Mouse (Mus musculus) ES-E14 (cell line): Measurements from ENCODE around the gene Pccb. TPM values are rescaled to one million over a fixed set of nuclear protein-coding genes. Genes with fewer than 3 reads are reported as not detected.

Source experiments
- DNase-seq: peaks from one replicate; pipeline ENCODE4 v3.0.0-alpha.2; 2013; ENCODE audit warnings: low read depth, low spot score
- H3K27ac ChIP-seq: 2 replicates; pipeline ENCODE4 v1.5.1; 2012; ENCODE audit warnings: low read depth, mild to moderate bottlenecking, low read length, moderate library complexity, mixed read lengths; ENCODE audit not compliant: poor library complexity, insufficient read depth, severe bottlenecking
- H3K36me3 ChIP-seq: 2 replicates; pipeline ENCODE4 v1.6.1; 2012; ENCODE audit warnings: mild to moderate bottlenecking, low read length, moderate library complexity, mixed read lengths; ENCODE audit not compliant: control insufficient read depth, poor library complexity, insufficient read depth, severe bottlenecking
- H3K4me1 ChIP-seq, 2 experiments: fragments of 150-350 bp in 1 of 2; sonication (generic) in 1 of 2; 2 replicates each; pipeline ENCODE4 v1.6.1; 2012; ENCODE audit warnings: low read length in 2 of 2, mild to moderate bottlenecking in 1 of 2, mixed read lengths in 1 of 2; ENCODE audit not compliant: control insufficient read depth in 2 of 2, insufficient read depth in 2 of 2, poor library complexity in 1 of 2
- H3K4me3 ChIP-seq, 2 experiments: fragments of 150-350 bp in 1 of 2; sonication (generic) in 1 of 2; 2 replicates each; pipeline ENCODE4 v1.5.1; 2012; ENCODE audit warnings: low read length in 2 of 2, low read depth in 1 of 2, mild to moderate bottlenecking in 1 of 2, mixed read lengths in 1 of 2; ENCODE audit not compliant: insufficient read depth in 1 of 2, poor library complexity in 1 of 2, severe bottlenecking in 1 of 2
- H3K9ac ChIP-seq: 2 replicates; pipeline ENCODE4 v1.6.1; 2012; ENCODE audit warnings: low read depth, mild to moderate bottlenecking, low read length, mixed read lengths; ENCODE audit not compliant: poor library complexity, insufficient read depth, severe bottlenecking
- H3K9me3 ChIP-seq: fragments of 150-350 bp; sonication (generic); 2 replicates; pipeline ENCODE4 v1.6.1; 2012; ENCODE audit warnings: low read depth, mild to moderate bottlenecking, low read length; ENCODE audit not compliant: control insufficient read depth, insufficient read depth
- CHD2 ChIP-seq: IDR thresholded peaks from 2 replicates; pipeline ENCODE4 v1.6.1; 2014; ENCODE audit warnings: mild to moderate bottlenecking, low read depth, low read length, inconsistent platforms
- HCFC1 ChIP-seq: IDR thresholded peaks from 2 replicates; pipeline ENCODE4 v1.6.1; 2012; ENCODE audit warnings: low read length, inconsistent platforms, borderline replicate concordance; ENCODE audit not compliant: insufficient read depth
- MAFK ChIP-seq: IDR thresholded peaks from 2 replicates; pipeline ENCODE4 v1.6.1; 2014; ENCODE audit warnings: mild to moderate bottlenecking, low read depth, low read length, inconsistent platforms; ENCODE audit not compliant: insufficient read depth
- ZC3H11A ChIP-seq: IDR thresholded peaks from 2 replicates; pipeline ENCODE4 v1.6.1; 2012; ENCODE audit warnings: low read depth, mild to moderate bottlenecking, inconsistent platforms, low read length, borderline replicate concordance
- ZNF384 ChIP-seq: IDR thresholded peaks from 2 replicates; pipeline ENCODE4 v1.6.1; 2012; ENCODE audit warnings: low read depth, low read length, inconsistent platforms
- in situ Hi-C, 2 experiments: fragments of 600-800 bp; cut with MboI; formaldehyde crosslinking; loops; one replicate each; pipeline ENCODE4 v1.15.1; 2025; ENCODE audit warnings: low sequenced_read_pairs in 2 of 2, inconsistent platforms in 1 of 2; ENCODE audit not compliant: unreplicated experiment in 2 of 2
- total RNA-seq: library from RNA; depleted of rRNA; stranded (reverse); fragments of 300-350 nt; gene quantifications from 2 replicates; pipeline ENCODE4 v1.2.3, GENCODE M21; 2012

Gene Pccb
- total RNA-seq, 1 experiment = 24.8 TPM

DNA sequence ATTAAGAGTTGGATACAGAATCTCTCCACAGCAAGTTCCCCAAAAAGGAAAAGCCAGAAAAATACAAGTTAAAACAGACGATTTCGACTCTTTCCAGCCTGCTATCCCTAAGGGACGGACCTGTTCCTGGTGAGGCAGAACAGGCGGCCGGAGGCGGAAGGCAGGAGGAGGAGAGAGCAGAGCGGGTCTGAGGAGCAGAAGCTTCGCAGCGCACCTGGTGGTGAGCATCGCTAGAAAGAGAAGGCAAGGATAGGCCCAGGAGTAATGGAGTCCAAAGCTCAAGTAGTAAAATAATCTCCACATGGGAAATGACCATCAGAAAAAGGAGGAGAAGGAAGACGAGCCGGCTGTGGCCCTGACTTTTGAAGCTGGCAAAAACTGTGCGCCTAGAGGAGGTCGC is 18.6 kb upstream of the Pccb start:
- no peaks in the 10 kb centered on the region for H3K36me3 ChIP-seq
- no peaks in the 10 kb centered on the region for H3K4me1 ChIP-seq
- H3K27ac ChIP-seq = no peak overlapping the region
- no peak for DNase-seq
- TF ChIP-seq ZC3H11A = no peak
- no peak for TF ChIP-seq CHD2
- TF ChIP-seq HCFC1 = no peak
- no peak for TF ChIP-seq ZNF384
- TF ChIP-seq MAFK = no peak
- H3K9ac ChIP-seq = no peak overlapping the region
- no peak overlapping the region for H3K4me3 ChIP-seq
- H3K9me3 ChIP-seq = no peaks in the 10 kb centered on the region
- in situ Hi-C loops = no loop called here

DNA sequence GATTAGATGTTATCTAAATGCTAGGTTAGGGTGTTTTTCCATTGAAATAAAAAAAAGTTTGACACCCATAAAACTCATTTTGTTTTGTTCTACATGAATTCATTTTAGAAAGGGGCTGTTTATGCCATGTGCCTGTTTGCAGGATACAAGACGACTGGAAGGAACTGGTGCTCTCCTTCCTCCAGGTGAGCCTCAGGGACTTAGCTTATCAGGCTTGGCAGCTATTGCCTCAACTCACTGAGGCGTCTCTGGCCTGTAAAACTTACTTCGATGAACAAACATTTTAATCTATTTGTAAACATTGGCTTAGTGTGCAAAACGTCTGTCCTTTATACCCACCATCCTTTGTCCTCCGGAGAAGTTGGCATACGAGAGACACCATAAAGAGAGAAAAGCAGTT is 18.0 kb upstream of the Pccb start:
- Histone ChIP-seq H3K4me3 (no peak overlapping the region), H3K9ac (no peak overlapping the region), H3K27ac (no peak overlapping the region), H3K9me3 (no peaks in the 10 kb centered on the region), H3K4me1 (no peaks in the 10 kb centered on the region), H3K36me3 (no peaks in the 10 kb centered on the region)
- TF ChIP-seq HCFC1 = no peak
- no peak for DNase-seq
- in situ Hi-C loops = no loop called here

DNA sequence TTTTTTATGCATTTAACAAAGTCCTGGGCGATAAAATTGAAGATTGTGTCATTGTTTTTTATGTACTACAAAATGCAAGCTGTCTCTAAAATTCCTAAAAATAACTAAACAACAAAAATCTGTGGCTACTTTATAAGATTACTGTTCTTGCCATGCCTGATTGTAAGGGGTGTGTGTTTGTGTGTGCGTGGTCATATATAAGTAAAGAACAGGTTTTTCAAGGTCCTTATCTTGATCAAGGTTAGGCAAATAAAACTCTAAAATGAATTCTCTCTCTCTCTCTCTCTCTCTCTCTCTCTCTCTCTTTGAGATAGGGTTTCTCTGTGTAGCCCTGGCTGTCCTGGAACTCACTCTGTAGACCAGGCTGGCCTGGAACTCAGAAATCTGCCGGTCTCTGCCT is 17.3 kb upstream of the Pccb start:
- H3K4me1 ChIP-seq = no peaks in the 10 kb centered on the region
- DNase-seq = no peak
- TF ChIP-seq ZC3H11A (no peak), MAFK (no peak), ZNF384 (no peak), CHD2 (no peak)
- in situ Hi-C loops = no loop called here
- H3K9ac ChIP-seq = no peak overlapping the region
- no peaks in the 10 kb centered on the region for H3K9me3 ChIP-seq
- H3K27ac ChIP-seq = no peak overlapping the region
- no peak overlapping the region for H3K4me3 ChIP-seq
- no peaks in the 10 kb centered on the region for H3K36me3 ChIP-seq

DNA sequence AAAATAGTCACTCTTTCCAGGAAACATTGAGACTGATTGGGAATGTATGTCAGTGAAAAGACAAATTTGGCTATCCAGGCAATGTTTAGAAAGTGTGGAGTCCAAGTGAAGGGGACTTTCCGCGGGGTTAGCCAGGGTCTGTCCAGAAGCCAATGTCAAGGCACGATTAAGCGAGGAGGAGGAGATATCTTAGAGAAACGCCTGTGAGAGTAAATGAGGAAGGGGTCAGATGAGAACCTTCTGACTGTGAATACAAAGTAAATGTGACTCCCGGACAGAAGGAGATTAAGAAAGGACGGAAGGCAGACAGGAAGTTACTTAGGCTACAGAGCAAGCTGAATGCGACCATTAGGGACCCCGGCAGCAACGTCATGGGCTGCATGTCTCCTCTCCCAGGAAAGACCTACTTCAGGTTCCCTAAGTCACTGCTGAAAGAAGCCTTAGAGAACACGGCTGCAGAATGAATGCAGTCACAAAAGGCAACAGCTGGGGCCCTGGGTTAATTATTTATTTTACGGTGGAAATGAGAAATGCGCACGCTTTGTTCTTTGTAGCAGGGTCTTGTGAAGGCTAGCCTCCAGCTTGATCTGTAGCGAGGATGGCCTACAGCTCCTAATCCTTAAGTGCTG is 11.1 kb upstream of the Pccb start:
- TF ChIP-seq CHD2 (no peak), ZC3H11A (no peak), MAFK (no peak), ZNF384 (no peak), HCFC1 (no peak)
- H3K9me3 ChIP-seq = no peaks in the 10 kb centered on the region
- H3K4me1 ChIP-seq = peaks cover 2 to 14% of the 10 kb centered on the region in 2 experiments; a peak in 2 of 4 replicates
- DNase-seq = no peak
- H3K36me3 ChIP-seq = no peaks in the 10 kb centered on the region
- H3K9ac ChIP-seq = no peak overlapping the region
- no peak overlapping the region for H3K27ac ChIP-seq
- H3K4me3 ChIP-seq = no peak overlapping the region
- in situ Hi-C loops = no loop called here

DNA sequence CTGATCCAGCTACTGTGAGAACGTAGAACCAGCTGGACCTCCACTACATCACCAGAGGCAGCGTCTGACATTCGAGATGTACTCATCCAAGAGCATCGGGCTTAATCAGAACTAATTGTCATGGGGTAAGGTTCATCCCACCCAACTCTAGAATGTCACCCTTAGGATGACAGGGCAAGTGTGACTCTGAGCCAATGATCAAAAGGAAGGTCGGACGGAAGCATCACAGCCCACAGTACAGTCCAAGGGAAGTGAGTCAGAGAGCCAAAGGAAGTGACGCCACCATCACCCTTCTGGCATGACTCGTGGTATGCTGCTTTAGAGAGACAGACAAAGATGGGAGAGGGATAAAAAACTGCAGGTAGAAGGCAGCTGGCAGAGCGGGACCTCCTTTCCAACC is 7.6 kb upstream of the Pccb start:
- Histone ChIP-seq H3K27ac (peak overlapping the region; percentile 76), H3K9me3 (no peaks in the 10 kb centered on the region), H3K9ac (peak overlapping the region; percentile 15; the same call in 1 of the 2 replicates), H3K4me3 (peak overlapping the region in 1 of 2 experiments; percentile 41; a peak in 2 of 4 replicates), H3K36me3 (no peaks in the 10 kb centered on the region), H3K4me1 (peaks cover 3 to 21% of the 10 kb centered on the region in 2 experiments; a peak in 3 of 4 replicates)
- peak; percentile 61 for DNase-seq
- in situ Hi-C loops = no loop called here
- TF ChIP-seq CHD2 (no peak), HCFC1 (no peak), MAFK (no peak), ZNF384 (no peak), ZC3H11A (no peak)
